Mouse (Mus musculus) liver, embryonic 12.5 days (tissue): ENCODE measurements around the gene Esp3. TPM values are rescaled to one million over a fixed set of nuclear protein-coding genes. Genes with fewer than 3 reads are reported as not detected.
"Not testable (repeated sequence)": the region's sequence is repeated elsewhere in the genome, so short reads cannot be mapped to it uniquely, and the experiment has no call there.

ENCODE experiments used
- ATAC-seq: fragments of 200-750 bp; cut with Nextera tagmentation; 2 replicates; pipeline ENCODE4 v1.8.0; 2017; ENCODE audit warnings: moderate number of reproducible peaks, mild to moderate bottlenecking, moderate library complexity
- H3K27ac ChIP-seq: fragments of 300-500 bp; sonication (generic); 2 replicates; pipeline ENCODE4 v1.5.1; 2016; ENCODE audit warnings: mild to moderate bottlenecking
- H3K27me3 ChIP-seq: fragments of 300-500 bp; sonication (generic); replicated peaks from 2 replicates; pipeline ENCODE4 v1.6.1; 2016; ENCODE audit warnings: mild to moderate bottlenecking, moderate library complexity
- H3K36me3 ChIP-seq: fragments of 300-500 bp; sonication (generic); 2 replicates; pipeline ENCODE4 v1.6.1; 2016; ENCODE audit warnings: mild to moderate bottlenecking, moderate library complexity
- H3K4me1 ChIP-seq: fragments of 300-500 bp; sonication (generic); 2 replicates; pipeline ENCODE4 v1.6.1; 2016
- H3K4me2 ChIP-seq: fragments of 300-500 bp; sonication (generic); 2 replicates; pipeline ENCODE4 v1.6.1; 2016; ENCODE audit warnings: mild to moderate bottlenecking, moderate library complexity
- H3K4me3 ChIP-seq: fragments of 300-500 bp; sonication (generic); 2 replicates; pipeline ENCODE4 v1.5.1; 2016; ENCODE audit warnings: mild to moderate bottlenecking, moderate library complexity
- H3K9ac ChIP-seq: fragments of 300-500 bp; sonication (generic); 2 replicates; pipeline ENCODE4 v1.6.1; 2016; ENCODE audit warnings: mild to moderate bottlenecking, moderate library complexity
- H3K9me3 ChIP-seq: fragments of 300-500 bp; sonication (generic); replicated peaks from 2 replicates; pipeline ENCODE4 v1.6.1; 2016; ENCODE audit warnings: mild to moderate bottlenecking, moderate library complexity
- WGBS: fragments of 180-500 bp; shearing (Covaris S2); methylation state at CpG from one replicate; pipeline ENCODE4 v1.1.7; 2016; ENCODE audit not compliant: insufficient replicate concordance; 5-methylcytosine and 5-hydroxymethylcytosine counted together
- polyA plus RNA-seq: library from polyadenylated mRNA; unstranded; fragments of >200 nt; fragmentation: Nextera tagmentation; extraction: Ambion mirVana; gene quantifications from 2 replicates; pipeline ENCODE4 v1.2.1, GENCODE M21; 2016

Gene Esp3
- polyA plus RNA-seq: not detected in 2 replicates

GRCm38 (mm10) chr17:40631775-40632174 lies at the start of gene Esp3:
TSS of gene Esp3 (plus strand) at chr17:40632075.
- H3K4me3 ChIP-seq, ATAC-seq: not testable (repeated sequence)
- WGBS: 63% methylated on average over 1 of the region's 1 CpGs

DNA sequence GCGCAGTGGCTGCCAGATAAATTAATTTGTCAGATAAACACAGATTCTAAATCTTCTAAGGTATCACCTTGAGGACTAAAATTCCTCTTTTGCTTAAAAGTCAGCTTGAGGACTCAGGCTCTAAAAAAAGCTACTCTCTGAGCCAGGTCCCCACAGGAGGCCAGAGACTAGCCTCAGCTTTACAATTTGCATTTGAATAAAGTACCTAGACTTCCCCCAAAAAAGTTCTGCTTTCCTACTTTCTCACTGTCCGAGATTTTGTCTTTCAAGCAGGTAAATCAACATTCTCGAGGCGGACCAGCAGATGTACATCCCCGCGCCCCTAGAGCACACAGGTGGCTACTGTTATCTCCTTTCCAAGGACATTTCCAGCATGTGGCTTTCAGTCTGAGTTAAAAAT lies 48.0 kb upstream of the Esp3 start:
- H3K9me3 ChIP-seq, H3K9ac ChIP-seq, H3K36me3 ChIP-seq, H3K4me2 ChIP-seq, H3K27ac ChIP-seq, H3K27me3 ChIP-seq, ATAC-seq, H3K4me3 ChIP-seq, H3K4me1 ChIP-seq: not testable (repeated sequence)
- WGBS: 55% methylated on average over 6 of the region's 6 CpGs

More at GRCm38 (mm10) chr17:40631775-40632174, at the start of gene Esp3:
- H3K4me1 ChIP-seq, H3K27ac ChIP-seq, H3K9ac ChIP-seq, H3K9me3 ChIP-seq, H3K4me2 ChIP-seq, H3K27me3 ChIP-seq, H3K36me3 ChIP-seq: not testable (repeated sequence)

DNA sequence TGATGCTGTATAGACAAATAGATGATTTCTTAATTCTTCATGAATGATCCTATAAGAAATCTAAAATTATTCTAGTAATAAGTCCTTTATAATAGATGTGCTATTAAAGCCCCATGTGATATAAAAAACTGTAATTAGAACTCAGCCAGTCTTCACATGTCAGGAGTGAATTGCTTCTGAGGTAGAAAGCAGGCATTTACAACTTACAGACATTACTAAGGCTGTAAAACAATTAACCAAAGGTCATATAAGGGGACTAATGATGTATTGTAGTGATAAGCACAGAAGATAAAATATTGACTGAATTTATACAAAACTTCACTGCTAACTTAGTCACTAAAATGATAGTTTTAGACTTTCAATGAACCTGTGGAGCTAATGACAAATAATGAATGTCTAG lies 40.6 kb upstream of the Esp3 start:
- H3K9ac ChIP-seq: no peak overlapping the region

GRCm38 (mm10) chr17:40598294-40598693 lies 33.6 kb upstream of the Esp3 start, which contains the start of gene Esp4:
TSS of gene Esp4 (plus strand) at chr17:40598594.
- H3K4me1 ChIP-seq: no peaks in the 10 kb centered on the region
- no peak within 1 kb of the TSS for H3K9ac ChIP-seq
- no peak for ATAC-seq
- no peak within 1 kb of the TSS for H3K4me2 ChIP-seq
- H3K27me3 ChIP-seq: no peaks in the 10 kb centered on the region
- no peak within 1 kb of the TSS for H3K4me3 ChIP-seq
- no peaks in the 10 kb centered on the region for H3K36me3 ChIP-seq
- H3K9me3 ChIP-seq: no peaks in the 10 kb centered on the region
- H3K27ac ChIP-seq: no peak within 1 kb of the TSS

More for the DNA sequence above, 40.6 kb upstream of the Esp3 start:
- H3K27me3 ChIP-seq: no peaks in the 10 kb centered on the region
- H3K4me2 ChIP-seq: no peak overlapping the region
- no peaks in the 10 kb centered on the region for H3K4me1 ChIP-seq
- no peak overlapping the region for H3K27ac ChIP-seq
- ATAC-seq: no peak
- H3K36me3 ChIP-seq: no peaks in the 10 kb centered on the region
- no peak overlapping the region for H3K4me3 ChIP-seq
- H3K9me3 ChIP-seq: no peaks in the 10 kb centered on the region

GRCm38 (mm10) chr17:40662118-40662679 lies 30.3 kb downstream of the Esp3 start:
- not testable (repeated sequence) for H3K36me3 ChIP-seq, H3K4me3 ChIP-seq, H3K27ac ChIP-seq, ATAC-seq, H3K9ac ChIP-seq, H3K27me3 ChIP-seq, H3K9me3 ChIP-seq, H3K4me1 ChIP-seq, H3K4me2 ChIP-seq
- 32% methylated on average over 9 of the region's 9 CpGs for WGBS

- H3K4me2 ChIP-seq, H3K4me3 ChIP-seq, H3K27ac ChIP-seq, H3K27me3 ChIP-seq, H3K36me3 ChIP-seq, H3K4me1 ChIP-seq, H3K9ac ChIP-seq, H3K9me3 ChIP-seq, ATAC-seq: not testable (repeated sequence)
- 69% methylated on average over 12 of the region's 12 CpGs for WGBS
Observed at GRCm38 (mm10) chr17:40663161-40663811, 31.4 kb downstream of the Esp3 start.

Other genes with a start within 250 kb of the Esp3 start
- not detected in 2 replicates for gene Esp8, start 112.1 kb upstream of the Esp3 start, polyA plus RNA-seq
- not detected in 2 replicates for gene Esp6, start 70.6 kb upstream of the Esp3 start, polyA plus RNA-seq
- not detected in 2 replicates for gene Esp4, start 33.5 kb upstream of the Esp3 start, polyA plus RNA-seq
- gene Esp1, start 95.0 kb downstream of the Esp3 start, polyA plus RNA-seq: not detected in 2 replicates
- gene Crisp2, start 174.9 kb downstream of the Esp3 start, polyA plus RNA-seq: 0.08 and 0.17 TPM in 2 replicates
- 216 and 219 TPM in 2 replicates for gene Rhag, start 179.1 kb downstream of the Esp3 start, polyA plus RNA-seq
- gene 9130008F23Rik, start 248.5 kb downstream of the Esp3 start, polyA plus RNA-seq: 0.71 and 0.75 TPM in 2 replicates